Mouse (Mus musculus): ENCODE results near the gene Alkbh6.

The Alkbh6 gene

GRCm38 (mm10) chr7:30308076-30309005, at the start of gene Alkbh6:
Gene Alkbh6, plus strand, starts transcription at chr7:30308717.
- peak; percentile 100 for DNase-seq

DNA sequence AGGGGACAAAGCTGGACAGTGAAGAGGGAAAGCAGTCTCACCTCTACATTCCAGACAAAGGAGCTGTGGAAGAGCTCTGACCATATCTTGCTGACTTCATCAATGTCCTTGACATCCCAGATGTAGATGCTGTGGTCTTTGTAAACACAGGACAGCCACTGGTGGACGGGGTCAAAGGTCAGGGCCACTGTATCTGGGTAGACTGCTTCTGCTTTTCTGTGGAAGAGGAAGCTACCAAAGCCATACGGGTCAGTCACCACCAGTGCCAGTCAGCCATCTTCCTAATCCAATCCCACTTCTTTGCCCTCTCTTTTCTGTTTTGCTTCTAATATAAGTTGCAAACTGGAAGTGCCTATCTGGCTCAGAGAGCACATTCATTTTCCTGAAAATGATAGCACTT, 43.5 kb upstream of the Alkbh6 start:
- DNase-seq = peak; percentile 86

DNA sequence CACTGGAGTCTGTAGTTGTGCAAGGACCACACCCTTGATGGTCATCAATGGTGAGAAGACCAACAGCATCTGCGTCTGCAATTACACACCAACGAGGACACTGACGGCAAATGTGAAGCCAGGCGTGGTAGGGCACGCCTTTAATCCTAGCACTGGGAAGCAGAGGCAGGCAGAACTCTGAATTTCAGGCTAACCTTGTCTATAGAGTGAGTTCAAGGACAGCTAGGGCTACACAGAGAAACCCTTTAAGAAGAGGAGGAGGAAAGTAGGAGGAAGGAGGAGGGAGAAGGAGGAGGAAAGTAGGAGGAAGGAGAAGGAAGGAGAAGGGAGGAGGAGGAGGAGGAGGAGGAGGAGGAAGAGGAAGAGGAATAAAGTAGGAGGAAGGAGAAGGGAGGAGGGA, 43.0 kb upstream of the Alkbh6 start:
- DNase-seq = no peak

- DNase-seq = no peak
Measured at GRCm38 (mm10) chr7:30265935-30266334, 42.6 kb upstream of the Alkbh6 start.

DNA sequence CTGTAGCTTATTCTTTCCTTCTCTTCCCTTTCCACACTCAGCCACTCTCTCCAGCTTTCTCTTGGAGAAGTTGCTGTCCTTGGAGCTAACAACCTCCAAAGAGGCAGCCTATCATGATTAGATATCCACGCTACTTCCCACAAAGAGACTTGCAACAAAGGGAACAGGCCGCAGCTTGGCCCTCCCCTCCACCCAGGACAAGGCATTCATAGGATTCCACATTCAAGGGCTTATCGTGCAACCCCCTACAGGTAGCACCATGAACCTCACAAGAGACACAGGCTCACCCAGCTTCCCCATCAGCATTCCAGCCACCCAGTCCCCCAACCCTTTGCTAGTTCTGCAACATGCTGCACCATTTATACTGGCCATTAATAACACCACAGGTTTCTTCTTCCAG, 41.7 kb upstream of the Alkbh6 start:
- DNase-seq = peak; percentile 63

DNA sequence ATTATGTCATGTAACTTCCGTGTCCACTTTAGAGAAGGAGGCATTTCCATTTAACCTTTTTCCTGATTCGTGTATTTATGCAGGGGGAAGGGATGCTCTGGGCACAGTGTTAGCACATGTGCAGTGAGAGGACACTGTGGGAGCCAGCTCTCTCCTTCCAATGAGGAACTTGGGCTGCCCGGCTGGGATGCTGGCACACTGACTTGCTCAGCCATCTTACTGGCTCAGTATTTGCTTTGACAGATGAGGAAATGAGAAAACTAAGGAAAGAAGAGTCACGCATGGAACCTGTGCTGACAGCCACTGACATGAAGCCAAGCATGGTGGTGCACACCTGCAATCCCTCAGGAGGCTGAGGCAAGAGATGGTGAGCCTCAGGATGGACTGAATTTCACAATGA, 38.9 kb upstream of the Alkbh6 start:
- DNase-seq = no peak

DNA sequence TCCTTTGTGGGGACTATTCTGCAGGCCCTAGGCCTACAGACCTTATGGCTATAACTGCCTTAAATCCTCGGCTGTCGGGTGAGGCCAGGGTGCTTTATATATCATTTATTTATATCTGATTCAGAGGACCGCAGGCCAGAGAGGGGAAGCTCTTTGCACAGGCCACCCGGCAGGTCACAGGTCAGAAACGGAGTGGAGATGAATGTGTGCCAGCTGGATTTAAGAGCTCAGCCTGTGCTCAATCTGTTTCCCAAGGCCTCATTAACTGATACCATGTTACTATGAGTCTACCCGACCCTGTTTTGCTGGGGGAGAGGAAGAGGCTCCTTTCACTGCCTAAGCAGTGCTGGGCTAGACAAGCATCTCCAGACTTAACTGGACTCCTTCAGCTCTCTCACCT, 34.1 kb upstream of the Alkbh6 start:
- DNase-seq = no peak

GRCm38 (mm10) chr7:30278911-30279310, 29.6 kb upstream of the Alkbh6 start:
- peak; percentile 83 for DNase-seq

DNA sequence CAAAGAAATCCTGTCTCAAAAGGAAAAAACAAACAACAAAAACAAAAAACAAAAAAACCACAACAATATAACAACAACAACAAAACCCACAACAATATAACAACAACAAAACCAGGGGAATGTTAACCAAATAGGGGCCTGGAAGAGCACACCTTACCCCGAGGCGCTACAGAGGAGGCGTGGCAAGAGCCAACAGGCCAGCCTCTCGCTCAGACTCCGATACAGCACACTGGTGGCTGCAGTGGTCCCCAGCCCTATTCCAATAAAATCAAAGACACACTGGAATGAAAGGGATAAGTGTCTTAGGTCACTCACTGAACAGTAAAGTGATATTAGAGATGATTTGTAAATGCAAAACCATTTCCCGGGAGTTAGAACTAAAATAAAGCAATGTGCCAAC, 29.0 kb upstream of the Alkbh6 start:
- DNase-seq = no peak

- peak; percentile 99 for DNase-seq
Measured at GRCm38 (mm10) chr7:30279951-30280669, 28.4 kb upstream of the Alkbh6 start, which contains the start of the genes Thap8 and Wdr62. Gene Thap8, plus strand, starts transcription at chr7:30280094. Gene Wdr62, minus strand, starts transcription at chr7:30280419.

- peak; percentile 100 for DNase-seq
Measured at GRCm38 (mm10) chr7:30280670-30281138, 27.8 kb upstream of the Alkbh6 start.

DNA sequence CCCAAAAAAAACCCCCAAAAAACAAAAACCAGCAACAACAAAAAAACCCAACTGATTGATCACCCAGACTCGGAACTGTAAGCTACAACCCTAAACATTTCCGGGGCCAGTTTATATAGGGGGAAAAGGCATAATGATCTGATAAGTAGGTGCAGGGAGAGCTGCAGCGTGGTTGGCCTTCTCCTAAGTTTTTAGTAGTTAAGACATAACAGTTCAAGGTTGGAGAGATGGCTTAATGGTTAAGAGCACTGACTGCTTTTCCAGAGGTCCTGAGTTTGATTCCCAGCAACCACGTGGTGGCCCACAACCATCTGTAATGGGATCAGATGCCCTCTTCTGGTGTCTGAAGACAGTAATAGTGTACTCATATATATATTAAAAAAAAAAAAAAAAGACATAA, 27.0 kb upstream of the Alkbh6 start:
- DNase-seq = peak; percentile 88

DNA sequence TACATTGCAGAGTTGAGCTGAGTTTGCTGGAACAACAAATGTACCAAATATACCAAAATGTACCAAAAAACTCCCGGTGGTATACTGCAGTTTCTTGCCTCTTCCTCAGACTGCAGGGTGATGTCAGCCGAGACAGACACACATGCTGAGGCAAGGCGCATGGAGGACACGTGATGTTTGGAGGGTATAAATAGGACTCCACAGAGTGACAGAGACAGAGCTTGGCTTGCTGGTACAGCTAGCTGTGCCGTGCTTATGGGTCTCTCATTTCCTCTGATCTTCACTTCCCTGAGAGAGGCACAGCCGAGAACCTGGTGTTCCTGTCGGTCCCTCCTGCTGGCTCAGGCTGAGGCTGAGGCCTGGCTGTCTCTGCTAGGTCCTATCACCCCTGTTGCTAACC, 25.8 kb upstream of the Alkbh6 start:
- DNase-seq = peak; percentile 94

- DNase-seq = peak; percentile 96
Measured at GRCm38 (mm10) chr7:30286701-30287410, 21.7 kb upstream of the Alkbh6 start.

- DNase-seq = no peak
Measured at GRCm38 (mm10) chr7:30288046-30288445, 20.5 kb upstream of the Alkbh6 start.

DNA sequence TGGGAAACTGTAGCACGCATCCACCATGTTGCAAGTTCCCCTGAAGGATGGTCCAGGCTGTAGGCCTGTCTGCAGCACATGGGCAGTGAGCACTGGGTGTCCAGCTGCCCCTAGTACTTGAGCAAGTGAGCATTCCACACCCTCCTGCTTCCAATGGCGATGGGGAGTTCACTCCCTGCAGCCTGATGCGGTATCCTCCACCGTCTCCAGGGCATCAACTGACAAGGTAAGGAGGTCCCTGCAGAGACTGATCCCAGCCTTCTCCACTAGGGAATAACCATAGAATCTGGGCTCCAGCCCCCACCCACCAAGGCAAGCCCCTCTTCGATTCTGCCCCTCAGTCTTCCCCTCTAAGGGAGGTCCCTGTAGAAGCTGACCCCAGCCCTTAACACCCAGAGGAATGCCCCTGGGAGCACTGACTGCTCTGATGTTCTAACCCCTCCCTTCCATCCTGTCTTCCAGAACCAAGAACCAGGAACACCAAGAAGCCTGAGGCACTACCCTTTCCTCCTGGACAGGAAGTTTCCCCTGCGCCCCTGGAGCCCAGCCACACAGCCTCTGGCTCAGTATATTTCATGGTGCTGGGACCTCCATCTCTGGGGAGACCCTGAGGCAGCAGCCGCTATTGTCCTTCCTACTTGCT, 19.3 kb upstream of the Alkbh6 start:
- DNase-seq = no peak

GRCm38 (mm10) chr7:30289714-30290399, 18.7 kb upstream of the Alkbh6 start:
- DNase-seq = peak; percentile 91

DNA sequence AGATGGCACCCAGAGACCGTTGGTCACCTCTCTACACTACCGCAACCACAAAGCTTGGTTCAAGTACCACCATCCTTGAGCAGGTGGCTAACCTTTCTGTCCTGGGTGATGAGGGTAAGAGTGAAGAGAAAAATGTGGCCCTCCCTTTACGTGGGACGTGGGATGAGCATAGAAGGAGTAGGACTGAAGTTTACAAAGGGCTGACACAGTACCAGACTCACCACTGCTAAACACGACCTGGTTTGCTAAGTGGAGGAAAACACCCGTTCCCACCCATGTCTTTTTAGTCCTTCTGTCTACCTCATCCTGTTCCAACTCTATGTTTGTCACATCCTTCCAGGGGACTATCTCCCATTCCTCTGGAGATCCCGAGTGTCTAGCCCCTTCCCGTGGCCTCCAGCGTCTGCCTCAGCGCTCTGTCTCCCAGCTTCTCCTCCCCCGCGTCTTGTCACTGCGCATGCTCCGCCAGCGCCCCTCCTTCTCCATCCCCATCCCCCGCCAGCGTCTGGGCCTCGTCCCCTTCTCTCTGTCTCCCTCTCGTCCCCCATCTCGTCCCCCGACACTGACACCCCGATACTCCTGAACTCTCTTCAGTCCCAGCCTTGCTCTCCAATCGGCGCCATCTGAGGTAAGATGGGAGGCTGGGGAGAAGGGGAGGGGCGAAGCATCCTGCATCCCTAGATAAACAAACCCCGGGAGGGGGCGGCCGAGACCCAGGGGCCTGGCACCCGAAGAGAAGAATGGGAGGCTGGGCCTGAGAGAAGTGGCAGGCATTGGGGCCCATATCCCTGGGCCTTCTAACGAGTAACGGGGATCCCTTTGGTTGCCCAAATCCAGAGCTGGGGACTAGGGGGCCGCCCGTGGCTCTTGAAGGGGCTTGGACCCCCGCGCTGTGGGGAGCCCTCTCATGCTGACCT, 17.0 kb upstream of the Alkbh6 start, which contains the start of gene Clip3:
Gene Clip3 (plus strand): TSS at position 514 of the 917 bp plus-strand sequence.
- peak; percentile 98 for DNase-seq

- no peak for DNase-seq
Measured at GRCm38 (mm10) chr7:30293795-30294194, 14.7 kb upstream of the Alkbh6 start.

DNA sequence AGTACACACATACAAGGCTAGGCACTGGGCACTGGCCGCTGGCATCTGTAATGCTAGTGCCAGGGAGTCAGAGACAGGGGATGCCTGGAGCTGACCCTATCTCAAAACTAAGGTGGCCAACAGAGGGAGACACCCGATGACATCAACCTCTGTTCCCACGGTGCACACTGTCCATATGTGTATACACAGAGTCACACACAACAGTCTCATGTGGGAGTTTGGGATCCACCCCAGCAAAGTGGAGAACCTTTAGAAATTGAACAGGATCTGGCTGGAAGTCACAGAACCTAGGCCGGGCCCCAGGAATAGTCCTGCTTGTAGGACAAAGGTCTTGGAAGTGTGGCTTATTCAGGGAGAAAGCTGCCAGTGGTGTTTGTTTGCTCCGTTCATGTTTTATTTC, 14.2 kb upstream of the Alkbh6 start:
- DNase-seq = no peak

DNA sequence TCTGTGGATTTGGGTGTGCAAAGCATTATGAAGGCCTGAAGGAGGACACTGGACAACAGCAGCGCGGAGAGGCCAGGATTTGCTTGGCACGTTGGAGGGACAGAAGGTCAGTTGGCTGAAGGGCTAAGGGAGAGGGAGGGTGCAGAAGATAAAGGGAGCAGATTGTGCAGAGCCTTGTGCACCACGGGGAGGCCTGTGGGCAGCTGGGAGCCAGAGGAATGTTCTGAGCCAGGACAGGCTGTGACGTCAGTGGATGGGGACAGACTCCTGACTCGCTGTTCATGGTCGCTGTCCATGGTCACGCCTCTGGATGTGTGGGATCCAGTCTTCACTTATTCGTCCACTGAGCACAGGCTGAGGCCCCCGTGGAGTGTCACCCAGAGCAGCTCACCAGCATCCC, 13.4 kb upstream of the Alkbh6 start:
- DNase-seq = peak; percentile 97

All from heart, adult 11 months (tissue).